Mouse (Mus musculus): ENCODE data around the gene Zfp534.
"Not testable (repeated sequence)": the region's sequence is repeated elsewhere in the genome, so short reads cannot be mapped to it uniquely, and the experiment has no call there.

Gene Zfp534

DNA sequence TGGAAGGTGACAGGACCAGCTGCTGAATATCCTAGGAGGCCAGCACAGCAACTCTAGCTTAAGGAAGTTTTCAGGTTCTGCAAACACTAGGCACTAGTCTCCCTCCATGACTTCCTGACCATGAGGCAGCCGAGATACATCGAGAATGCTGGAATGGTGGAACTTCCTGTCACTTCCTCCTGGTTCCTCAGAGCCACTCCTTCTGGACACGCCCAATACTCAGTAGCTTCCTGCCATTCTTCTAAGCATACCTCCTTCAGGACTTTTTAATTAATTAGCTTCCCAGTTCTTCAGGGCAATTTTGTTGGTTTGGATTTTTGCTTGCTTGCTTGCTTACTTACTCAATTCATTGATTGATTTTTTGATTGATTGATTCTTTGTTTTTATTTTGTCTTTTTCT lies at the start of gene Zfp534:
Gene Zfp534 (minus strand): TSS at position 101 of the 400 bp plus-strand sequence.
- DNase-seq (ENCODE audit: low read depth, low spot score): not testable (repeated sequence)

GRCm38 (mm10) chr4:147746255-147746654 lies 43.9 kb upstream of the Zfp534 start:
- DNase-seq (ENCODE audit: low read depth, low spot score): not testable (repeated sequence)

- DNase-seq (ENCODE audit: low read depth, low spot score): not testable (repeated sequence)
Measured at GRCm38 (mm10) chr4:147738636-147739369, 36.5 kb upstream of the Zfp534 start.

GRCm38 (mm10) chr4:147655245-147655644 lies 47.1 kb downstream of the Zfp534 start:
- DNase-seq (ENCODE audit: low read depth, low spot score): not testable (repeated sequence)

- not testable (repeated sequence) for DNase-seq (ENCODE audit: low read depth, low spot score)
Measured at GRCm38 (mm10) chr4:147647407-147647806, 54.9 kb downstream of the Zfp534 start.

GRCm38 (mm10) chr4:147642413-147642812 lies 59.9 kb downstream of the Zfp534 start, which contains the start of gene Zfp979:
TSS of gene Zfp979 (minus strand) at chr4:147642513.
- not testable (repeated sequence) for DNase-seq (ENCODE audit: low read depth, low spot score)

GRCm38 (mm10) chr4:147641932-147642331 lies 60.4 kb downstream of the Zfp534 start:
- DNase-seq (ENCODE audit: low read depth, low spot score): not testable (repeated sequence)

DNA sequence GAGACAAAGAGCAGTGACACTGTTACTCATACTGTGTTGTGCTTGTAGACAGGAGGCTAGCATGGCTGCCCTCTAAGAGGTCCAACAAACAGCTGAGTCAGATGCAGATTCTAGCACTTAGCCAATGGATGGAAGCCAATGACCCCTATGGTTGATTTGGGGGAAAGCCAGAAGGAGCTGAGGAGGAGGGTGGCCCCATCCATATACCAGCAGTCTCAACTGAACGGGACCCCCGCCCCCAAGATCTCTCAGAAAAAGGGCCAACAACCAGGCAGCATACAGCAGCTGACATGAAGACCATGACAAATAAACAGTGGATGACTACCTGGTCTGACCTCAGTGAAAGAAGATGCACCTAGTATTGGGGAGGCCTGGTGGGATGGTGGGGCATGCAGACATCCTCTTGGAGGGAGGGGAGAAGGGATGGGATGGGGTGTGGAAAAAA lies 68.5 kb downstream of the Zfp534 start:
- DNase-seq (ENCODE audit: low read depth, low spot score): not testable (repeated sequence)

Data from forelimb bud, embryonic 11.5 days (tissue).